Mouse (Mus musculus): ENCODE measurements around the gene Hspb1. TPM values are rescaled to one million over a fixed set of nuclear protein-coding genes. Genes with fewer than 3 reads are reported as not detected.

Hspb1 gene
- polyA plus RNA-seq, 1 experiment from 2014 or later = 36.9 TPM

DNA sequence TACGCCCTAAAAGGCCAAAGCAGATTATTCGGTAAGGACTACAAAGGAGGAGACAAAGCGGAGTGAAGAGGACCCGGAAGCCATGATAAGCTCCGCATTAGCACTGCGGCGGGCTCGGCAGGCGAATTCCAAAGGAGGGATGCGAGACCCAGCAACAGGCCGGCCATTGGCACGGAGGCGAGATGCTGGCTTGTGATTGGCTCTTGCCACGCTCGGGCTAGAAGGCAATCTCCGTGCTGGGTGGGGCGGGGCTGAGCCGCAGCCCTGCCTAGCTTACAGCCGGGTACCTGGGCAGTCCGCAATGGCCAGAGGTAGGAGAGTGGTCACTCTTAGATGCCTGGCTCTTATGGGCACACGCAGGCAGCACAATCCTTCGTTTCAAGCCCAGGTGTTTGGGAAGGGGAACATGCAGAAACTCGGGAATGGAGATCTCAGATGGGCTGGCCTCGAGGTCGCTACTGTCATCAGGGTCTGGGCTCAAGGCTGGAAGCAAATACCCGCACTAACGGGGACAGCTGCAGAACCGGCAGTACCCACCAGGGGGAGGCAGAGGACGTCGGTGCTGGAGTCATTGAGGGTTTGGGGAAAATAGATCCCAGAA, 15.9 kb downstream of the Hspb1 start:
- WGBS = under 1% methylated on average over 30 of the region's 30 CpGs
- no peaks in the 10 kb centered on the region for H3K9me3 ChIP-seq (ENCODE audit: control insufficient read depth, low read length)
- H3K36me3 ChIP-seq (ENCODE audit: control insufficient read depth, insufficient read depth, low read length) = peaks cover 26% of the 10 kb centered on the region
- peak; percentile 98 for ATAC-seq (ENCODE audit: low FRiP score, low TSS enrichment)
- peak overlapping the region; percentile 72 for H3K4me2 ChIP-seq (replicated peaks; ENCODE audit: low read depth, low read length)
- peak overlapping the region; percentile 5; the same call in 1 of the 2 replicates for H3K27ac ChIP-seq (ENCODE audit: low read depth, low read length)
- no peaks in the 10 kb centered on the region for H3K27me3 ChIP-seq (ENCODE audit: control insufficient read depth, insufficient read depth, low read length)
- peak overlapping the region; percentile 53 for H3K9ac ChIP-seq (ENCODE audit: low read depth, low read length)
- H3K4me3 ChIP-seq (ENCODE audit: low read length) = peak overlapping the region; percentile 41
- no peaks in the 10 kb centered on the region for H3K4me1 ChIP-seq (ENCODE audit: control insufficient read depth, insufficient read depth, low read length)

GRCm38 (mm10) chr5:135904259-135904658, 16.5 kb downstream of the Hspb1 start:
- no peak overlapping the region for H3K4me3 ChIP-seq (ENCODE audit: low read length)
- 54% methylated on average over 5 of the region's 5 CpGs for WGBS

GRCm38 (mm10) chr5:135905320-135906225, 17.9 kb downstream of the Hspb1 start:
- H3K4me2 ChIP-seq (replicated peaks; ENCODE audit: low read depth, low read length) = no peak overlapping the region
- H3K4me3 ChIP-seq (ENCODE audit: low read length) = no peak overlapping the region
- no peaks in the 10 kb centered on the region for H3K27me3 ChIP-seq (ENCODE audit: control insufficient read depth, insufficient read depth, low read length)
- H3K36me3 ChIP-seq (ENCODE audit: control insufficient read depth, insufficient read depth, low read length) = peaks cover 45% of the 10 kb centered on the region
- no peak for ATAC-seq (ENCODE audit: low FRiP score, low TSS enrichment)
- WGBS = 66% methylated on average over 8 of the region's 8 CpGs
- no peaks in the 10 kb centered on the region for H3K4me1 ChIP-seq (ENCODE audit: control insufficient read depth, insufficient read depth, low read length)
- no peak overlapping the region for H3K27ac ChIP-seq (ENCODE audit: low read depth, low read length)
- H3K9me3 ChIP-seq (ENCODE audit: control insufficient read depth, low read length) = no peaks in the 10 kb centered on the region
- no peak overlapping the region for H3K9ac ChIP-seq (ENCODE audit: low read depth, low read length)

More at GRCm38 (mm10) chr5:135904259-135904658, 16.5 kb downstream of the Hspb1 start:
- ATAC-seq (ENCODE audit: low FRiP score, low TSS enrichment) = no peak
- H3K9me3 ChIP-seq (ENCODE audit: control insufficient read depth, low read length) = no peaks in the 10 kb centered on the region
- H3K9ac ChIP-seq (ENCODE audit: low read depth, low read length) = no peak overlapping the region
- H3K27ac ChIP-seq (ENCODE audit: low read depth, low read length) = peak overlapping the region; percentile 26; the same call in 1 of the 2 replicates
- peak overlapping the region; percentile 72; the same call in 1 of the 2 replicates for H3K4me2 ChIP-seq (replicated peaks; ENCODE audit: low read depth, low read length)
- H3K27me3 ChIP-seq (ENCODE audit: control insufficient read depth, insufficient read depth, low read length) = no peaks in the 10 kb centered on the region
- no peaks in the 10 kb centered on the region for H3K4me1 ChIP-seq (ENCODE audit: control insufficient read depth, insufficient read depth, low read length)
- H3K36me3 ChIP-seq (ENCODE audit: control insufficient read depth, insufficient read depth, low read length) = peaks cover 32% of the 10 kb centered on the region

- WGBS = 76% methylated on average over 4 of the region's 4 CpGs
Observed at GRCm38 (mm10) chr5:135906846-135907245, 19.1 kb downstream of the Hspb1 start.

GRCm38 (mm10) chr5:135907256-135907655, 19.5 kb downstream of the Hspb1 start:
- Histone ChIP-seq H3K4me1 (ENCODE audit: control insufficient read depth, insufficient read depth, low read length) (no peaks in the 10 kb centered on the region), H3K9ac (ENCODE audit: low read depth, low read length) (no peak overlapping the region), H3K4me2 (replicated peaks; ENCODE audit: low read depth, low read length) (no peak overlapping the region), H3K4me3 (ENCODE audit: low read length) (no peak overlapping the region), H3K36me3 (ENCODE audit: control insufficient read depth, insufficient read depth, low read length) (peaks cover 59% of the 10 kb centered on the region), H3K27ac (ENCODE audit: low read depth, low read length) (no peak overlapping the region), H3K27me3 (ENCODE audit: control insufficient read depth, insufficient read depth, low read length) (no peaks in the 10 kb centered on the region), H3K9me3 (ENCODE audit: control insufficient read depth, low read length) (no peaks in the 10 kb centered on the region)
- ATAC-seq (ENCODE audit: low FRiP score, low TSS enrichment) = no peak
- WGBS = 62% methylated on average over 13 of the region's 13 CpGs

More at GRCm38 (mm10) chr5:135906846-135907245, 19.1 kb downstream of the Hspb1 start:
- Histone ChIP-seq H3K36me3 (ENCODE audit: control insufficient read depth, insufficient read depth, low read length) (peaks cover 57% of the 10 kb centered on the region), H3K27ac (ENCODE audit: low read depth, low read length) (no peak overlapping the region), H3K4me3 (ENCODE audit: low read length) (no peak overlapping the region), H3K9ac (ENCODE audit: low read depth, low read length) (no peak overlapping the region), H3K27me3 (ENCODE audit: control insufficient read depth, insufficient read depth, low read length) (no peaks in the 10 kb centered on the region), H3K9me3 (ENCODE audit: control insufficient read depth, low read length) (no peaks in the 10 kb centered on the region), H3K4me1 (ENCODE audit: control insufficient read depth, insufficient read depth, low read length) (no peaks in the 10 kb centered on the region), H3K4me2 (replicated peaks; ENCODE audit: low read depth, low read length) (no peak overlapping the region)
- no peak for ATAC-seq (ENCODE audit: low FRiP score, low TSS enrichment)

GRCm38 (mm10) chr5:135908185-135908584, 20.5 kb downstream of the Hspb1 start:
- no peaks in the 10 kb centered on the region for H3K9me3 ChIP-seq (ENCODE audit: control insufficient read depth, low read length)
- H3K9ac ChIP-seq (ENCODE audit: low read depth, low read length) = no peak overlapping the region
- peaks cover 65% of the 10 kb centered on the region for H3K36me3 ChIP-seq (ENCODE audit: control insufficient read depth, insufficient read depth, low read length)
- ATAC-seq (ENCODE audit: low FRiP score, low TSS enrichment) = no peak
- H3K4me3 ChIP-seq (ENCODE audit: low read length) = no peak overlapping the region
- H3K4me2 ChIP-seq (replicated peaks; ENCODE audit: low read depth, low read length) = no peak overlapping the region
- H3K4me1 ChIP-seq (ENCODE audit: control insufficient read depth, insufficient read depth, low read length) = no peaks in the 10 kb centered on the region
- H3K27me3 ChIP-seq (ENCODE audit: control insufficient read depth, insufficient read depth, low read length) = no peaks in the 10 kb centered on the region
- H3K27ac ChIP-seq (ENCODE audit: low read depth, low read length) = no peak overlapping the region
- 78% methylated on average over 12 of the region's 12 CpGs for WGBS

DNA sequence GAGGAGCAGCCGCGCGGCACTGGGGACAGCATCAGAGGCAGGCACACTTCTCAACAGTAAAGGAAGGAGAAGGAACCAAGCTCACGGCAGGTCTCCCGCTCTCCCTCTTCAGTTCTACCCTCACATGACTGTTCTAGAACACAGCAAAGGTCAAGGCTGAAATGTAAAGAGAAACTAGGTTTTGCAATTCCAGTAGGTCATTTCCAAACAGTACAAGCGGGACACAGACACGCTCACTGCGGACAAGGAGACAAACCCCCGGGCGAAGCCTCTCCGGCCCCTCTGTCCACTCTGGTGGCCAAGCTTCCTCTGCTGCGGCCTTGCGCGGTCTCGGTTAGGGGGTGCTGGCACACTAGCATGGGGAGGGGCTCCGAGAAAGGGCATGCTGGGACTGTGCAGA, 21.3 kb downstream of the Hspb1 start:
- peaks cover 66% of the 10 kb centered on the region for H3K36me3 ChIP-seq (ENCODE audit: control insufficient read depth, insufficient read depth, low read length)
- H3K4me2 ChIP-seq (replicated peaks; ENCODE audit: low read depth, low read length) = no peak overlapping the region
- no peaks in the 10 kb centered on the region for H3K27me3 ChIP-seq (ENCODE audit: control insufficient read depth, insufficient read depth, low read length)
- ATAC-seq (ENCODE audit: low FRiP score, low TSS enrichment) = no peak
- no peak overlapping the region for H3K4me3 ChIP-seq (ENCODE audit: low read length)
- WGBS = 91% methylated on average over 16 of the region's 16 CpGs
- H3K9ac ChIP-seq (ENCODE audit: low read depth, low read length) = no peak overlapping the region
- 0 out of 2 replicates have a peak, but pooled peaks cover 3% of the 10 kb centered on the region for H3K4me1 ChIP-seq (ENCODE audit: control insufficient read depth, insufficient read depth, low read length)
- H3K27ac ChIP-seq (ENCODE audit: low read depth, low read length) = no peak overlapping the region
- no peaks in the 10 kb centered on the region for H3K9me3 ChIP-seq (ENCODE audit: control insufficient read depth, low read length)

DNA sequence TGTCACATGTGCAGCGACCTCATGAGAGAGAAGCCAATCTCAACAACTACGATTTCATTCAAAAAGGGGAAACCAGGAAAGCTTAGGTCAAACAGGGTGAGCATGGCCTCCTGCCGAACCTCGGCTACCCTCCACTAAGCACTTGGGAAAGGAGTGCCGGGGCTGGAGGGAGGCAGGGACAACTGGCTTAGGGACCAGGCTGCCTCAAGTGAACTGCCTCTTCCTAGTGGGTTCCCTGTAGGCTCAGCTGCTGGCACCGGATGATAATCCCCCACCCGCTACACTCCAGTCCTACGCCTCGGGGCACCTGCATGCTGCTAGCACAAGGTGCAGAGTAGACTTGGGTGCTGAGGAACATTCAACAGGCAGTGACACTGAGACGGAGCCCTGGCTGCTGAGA, 21.9 kb downstream of the Hspb1 start:
- Histone ChIP-seq H3K27ac (ENCODE audit: low read depth, low read length) (no peak overlapping the region), H3K9me3 (ENCODE audit: control insufficient read depth, low read length) (no peaks in the 10 kb centered on the region), H3K4me2 (replicated peaks; ENCODE audit: low read depth, low read length) (no peak overlapping the region), H3K4me3 (ENCODE audit: low read length) (no peak overlapping the region), H3K4me1 (ENCODE audit: control insufficient read depth, insufficient read depth, low read length) (0 out of 2 replicates have a peak, but pooled peaks cover 6% of the 10 kb centered on the region), H3K27me3 (ENCODE audit: control insufficient read depth, insufficient read depth, low read length) (no peaks in the 10 kb centered on the region), H3K36me3 (ENCODE audit: control insufficient read depth, insufficient read depth, low read length) (peaks cover 65% of the 10 kb centered on the region), H3K9ac (ENCODE audit: low read depth, low read length) (no peak overlapping the region)
- WGBS = 89% methylated on average over 10 of the region's 10 CpGs
- no peak for ATAC-seq (ENCODE audit: low FRiP score, low TSS enrichment)

GRCm38 (mm10) chr5:135910813-135911212, 23.1 kb downstream of the Hspb1 start:
- Histone ChIP-seq H3K36me3 (ENCODE audit: control insufficient read depth, insufficient read depth, low read length) (peaks cover 65% of the 10 kb centered on the region), H3K27ac (ENCODE audit: low read depth, low read length) (no peak overlapping the region), H3K9me3 (ENCODE audit: control insufficient read depth, low read length) (no peaks in the 10 kb centered on the region), H3K9ac (ENCODE audit: low read depth, low read length) (no peak overlapping the region), H3K4me1 (ENCODE audit: control insufficient read depth, insufficient read depth, low read length) (0 out of 2 replicates have a peak, but pooled peaks cover 6% of the 10 kb centered on the region), H3K4me2 (replicated peaks; ENCODE audit: low read depth, low read length) (no peak overlapping the region), H3K27me3 (ENCODE audit: control insufficient read depth, insufficient read depth, low read length) (no peaks in the 10 kb centered on the region), H3K4me3 (ENCODE audit: low read length) (no peak overlapping the region)
- ATAC-seq (ENCODE audit: low FRiP score, low TSS enrichment) = no peak
- 95% methylated on average over 25 of the region's 25 CpGs for WGBS
